Mouse (Mus musculus): ENCODE data around the gene Abhd16a. TPM values are rescaled to one million over a fixed set of nuclear protein-coding genes. Genes with fewer than 3 reads are reported as not detected.

Gene Abhd16a
- polyA plus RNA-seq, 1 experiment = 88.7 TPM

DNA sequence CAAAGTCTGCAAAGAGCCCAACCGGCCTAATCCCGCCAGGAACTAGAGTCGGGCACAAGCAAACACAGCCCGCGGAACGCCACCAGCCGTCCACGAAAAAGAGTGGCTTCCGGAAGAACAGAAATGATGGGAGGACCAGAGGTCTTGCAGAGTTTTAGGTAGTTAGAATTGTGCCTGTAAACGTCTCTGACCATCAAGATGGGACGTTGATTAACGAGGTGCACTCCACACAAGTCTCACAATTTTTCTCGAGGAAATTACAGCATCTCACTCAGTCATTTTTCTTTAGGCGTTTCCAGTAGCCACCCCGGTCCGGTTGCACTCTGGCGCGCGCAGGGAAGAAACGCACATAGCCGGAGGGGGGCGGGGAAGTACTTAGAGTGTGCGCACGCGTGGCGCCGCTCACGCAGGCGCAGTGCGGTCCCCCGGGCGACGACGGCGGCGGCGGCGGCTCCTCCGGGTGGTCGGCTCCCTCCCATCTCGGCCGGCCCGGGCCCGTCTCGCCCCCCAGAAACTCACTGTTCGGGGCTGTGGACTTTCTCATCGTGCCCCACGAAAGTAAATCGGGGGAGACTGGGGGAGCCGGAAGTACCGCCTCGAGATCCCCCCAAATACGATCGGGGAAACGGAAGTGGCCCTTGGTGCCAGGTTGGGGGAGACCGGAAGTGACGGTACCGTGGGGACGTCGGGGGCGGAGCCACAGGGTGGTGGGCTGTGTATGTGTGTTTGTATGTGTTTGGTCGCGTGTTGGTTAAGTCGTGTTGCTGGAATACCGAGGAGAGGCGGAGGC is 45.9 kb downstream of the Abhd16a start, which contains the start of gene Bag6:
Bag6 (plus strand) TSS at position 378 of the 790 bp plus-strand sequence.

Other genes starting within 250 kb of the Abhd16a start
- gene Skiv2l, start 239.1 kb upstream of the Abhd16a start, polyA plus RNA-seq (2012; rRNA removed) = 44.5 and 47.7 TPM in 2 replicates
- gene Nelfe, start 238.9 kb upstream of the Abhd16a start, polyA plus RNA-seq (2012; rRNA removed) = 11.5 and 13.1 TPM in 2 replicates
- gene Cfb, start 226.7 kb upstream of the Abhd16a start, polyA plus RNA-seq (2012; rRNA removed) = 1.7 and 2.0 TPM in 2 replicates
- gene Zbtb12, start 209.8 kb upstream of the Abhd16a start, polyA plus RNA-seq (2012; rRNA removed) = 3.6 and 3.9 TPM in 2 replicates
- gene Gm20547, start 207.2 kb upstream of the Abhd16a start, polyA plus RNA-seq (2012; rRNA removed) = not detected in 2 replicates
- 1.9 and 2.3 TPM in 2 replicates for gene C2, start 191.0 kb upstream of the Abhd16a start, polyA plus RNA-seq (2012; rRNA removed)
- gene Ehmt2, start 190.8 kb upstream of the Abhd16a start, polyA plus RNA-seq (2012; rRNA removed) = 126 and 127 TPM in 2 replicates
- gene Slc44a4, start 174.8 kb upstream of the Abhd16a start, polyA plus RNA-seq (2012; rRNA removed) = 48.6 and 48.7 TPM in 2 replicates
- 30.4 and 43.8 TPM in 2 replicates for gene Neu1, start 158.0 kb upstream of the Abhd16a start, polyA plus RNA-seq (2012; rRNA removed)
- gene Hspa1b, start 130.0 kb upstream of the Abhd16a start, polyA plus RNA-seq (2012; rRNA removed) = 31.1 and 45.6 TPM in 2 replicates
- gene Gm20481, start 119.4 kb upstream of the Abhd16a start, polyA plus RNA-seq (2012; rRNA removed) = not detected in 2 replicates
- gene Hspa1a, start 117.1 kb upstream of the Abhd16a start, polyA plus RNA-seq (2012; rRNA removed) = 16.4 and 25.7 TPM in 2 replicates
- 0.34 and 0.59 TPM in 2 replicates for gene Hspa1l, start 116.6 kb upstream of the Abhd16a start, polyA plus RNA-seq (2012; rRNA removed)
- 43.9 and 62.3 TPM in 2 replicates for gene Lsm2, start 107.4 kb upstream of the Abhd16a start, polyA plus RNA-seq (2012; rRNA removed)
- 95.5 and 126 TPM in 2 replicates for gene Vars, start 88.3 kb upstream of the Abhd16a start, polyA plus RNA-seq (2012; rRNA removed)
- 1.9 and 2.2 TPM in 2 replicates for gene Vwa7, start 72.7 kb upstream of the Abhd16a start, polyA plus RNA-seq (2012; rRNA removed)
- gene Sapcd1, start 61.2 kb upstream of the Abhd16a start, polyA plus RNA-seq (2012; rRNA removed) = 0.58 and 1.9 TPM in 2 replicates
- gene Msh5, start 42.5 kb upstream of the Abhd16a start, polyA plus RNA-seq (2012; rRNA removed) = 2.6 and 5.6 TPM in 2 replicates
- 131 and 147 TPM in 2 replicates for gene Clic1, start 39.3 kb upstream of the Abhd16a start, polyA plus RNA-seq (2012; rRNA removed)
- gene Ddah2, start 30.2 kb upstream of the Abhd16a start, polyA plus RNA-seq (2012; rRNA removed) = 16.3 and 20.7 TPM in 2 replicates
- 243 and 312 TPM in 2 replicates for gene Ly6g6c, start 23.9 kb upstream of the Abhd16a start, polyA plus RNA-seq (2012; rRNA removed)
- gene Mpig6b, start 23.1 kb upstream of the Abhd16a start, polyA plus RNA-seq (2012; rRNA removed) = 0.42 and 0.65 TPM in 2 replicates
- 99.6 and 112 TPM in 2 replicates for gene Ly6g6e, start 12.4 kb upstream of the Abhd16a start, polyA plus RNA-seq (2012; rRNA removed)
- 5.1 and 6.4 TPM in 2 replicates for gene Ly6g6d, start 11.2 kb upstream of the Abhd16a start, polyA plus RNA-seq (2012; rRNA removed)
- 1.2 and 2.0 TPM in 2 replicates for gene Ly6g6f, start 3.7 kb upstream of the Abhd16a start, polyA plus RNA-seq (2012; rRNA removed)
- gene Ly6g5c, start 19.0 kb downstream of the Abhd16a start, polyA plus RNA-seq (2012; rRNA removed) = 1.4 TPM in 1 of 2 replicates, not detected in the other
- 1.2 and 2.2 TPM in 2 replicates for gene Ly6g5b, start 26.2 kb downstream of the Abhd16a start, polyA plus RNA-seq (2012; rRNA removed)
- gene Gpank1, start 32.2 kb downstream of the Abhd16a start, polyA plus RNA-seq (2012; rRNA removed) = 9.3 and 11.8 TPM in 2 replicates
- 258 and 301 TPM in 2 replicates for gene Csnk2b, start 32.8 kb downstream of the Abhd16a start, polyA plus RNA-seq (2012; rRNA removed)
- 13.7 and 19.0 TPM in 2 replicates for gene D17H6S53E, start 37.1 kb downstream of the Abhd16a start, polyA plus RNA-seq (2012; rRNA removed)
- gene Apom, start 42.8 kb downstream of the Abhd16a start, polyA plus RNA-seq (2012; rRNA removed) = 0.08 and 0.20 TPM in 2 replicates
- 92.9 and 94.1 TPM in 2 replicates for gene Bag6, start 45.9 kb downstream of the Abhd16a start, polyA plus RNA-seq (2012; rRNA removed)
- gene Prrc2a, start 75.6 kb downstream of the Abhd16a start, polyA plus RNA-seq (2012; rRNA removed) = 262 and 284 TPM in 2 replicates
- 0.11 and 0.48 TPM in 2 replicates for gene Aif1, start 86.8 kb downstream of the Abhd16a start, polyA plus RNA-seq (2012; rRNA removed)
- 3.7 and 6.5 TPM in 2 replicates for gene Lst1, start 99.2 kb downstream of the Abhd16a start, polyA plus RNA-seq (2012; rRNA removed)
- gene Ltb, start 105.2 kb downstream of the Abhd16a start, polyA plus RNA-seq (2012; rRNA removed) = 1.5 and 5.7 TPM in 2 replicates
- 0.24 and 0.42 TPM in 2 replicates for gene Tnf, start 112.7 kb downstream of the Abhd16a start, polyA plus RNA-seq (2012; rRNA removed)
- gene Lta, start 116.1 kb downstream of the Abhd16a start, polyA plus RNA-seq (2012; rRNA removed) = 0.10 and 0.36 TPM in 2 replicates
- 0.42 TPM in 1 of 2 replicates, not detected in the other for gene Gm16181, start 131.6 kb downstream of the Abhd16a start, polyA plus RNA-seq (2012; rRNA removed)
- gene Atp6v1g2, start 144.4 kb downstream of the Abhd16a start, polyA plus RNA-seq (2012; rRNA removed) = 1.3 and 1.7 TPM in 2 replicates
- 15.7 and 37.5 TPM in 2 replicates for gene Nfkbil1, start 146.5 kb downstream of the Abhd16a start, polyA plus RNA-seq (2012; rRNA removed)
- 74.9 and 91.6 TPM in 2 replicates for gene Ddx39b, start 152.5 kb downstream of the Abhd16a start, polyA plus RNA-seq (2012; rRNA removed)
- 243 and 319 TPM in 2 replicates for gene H2-D1, start 173.5 kb downstream of the Abhd16a start, polyA plus RNA-seq (2012; rRNA removed)
- gene H2-Q1, start 231.1 kb downstream of the Abhd16a start, polyA plus RNA-seq (2012; rRNA removed) = 0.04 TPM in 1 of 2 replicates, not detected in the other